Mouse (Mus musculus) frontal cortex, postnatal 25 days (tissue): Measurements from ENCODE around the gene Med8.

ENCODE experiments used
- DNase-seq, 2 experiments: peaks; one replicate each; pipeline ENCODE4 v3.0.0; 2022; ENCODE audit warnings: low spot score in 2 of 2

The Med8 gene

DNA sequence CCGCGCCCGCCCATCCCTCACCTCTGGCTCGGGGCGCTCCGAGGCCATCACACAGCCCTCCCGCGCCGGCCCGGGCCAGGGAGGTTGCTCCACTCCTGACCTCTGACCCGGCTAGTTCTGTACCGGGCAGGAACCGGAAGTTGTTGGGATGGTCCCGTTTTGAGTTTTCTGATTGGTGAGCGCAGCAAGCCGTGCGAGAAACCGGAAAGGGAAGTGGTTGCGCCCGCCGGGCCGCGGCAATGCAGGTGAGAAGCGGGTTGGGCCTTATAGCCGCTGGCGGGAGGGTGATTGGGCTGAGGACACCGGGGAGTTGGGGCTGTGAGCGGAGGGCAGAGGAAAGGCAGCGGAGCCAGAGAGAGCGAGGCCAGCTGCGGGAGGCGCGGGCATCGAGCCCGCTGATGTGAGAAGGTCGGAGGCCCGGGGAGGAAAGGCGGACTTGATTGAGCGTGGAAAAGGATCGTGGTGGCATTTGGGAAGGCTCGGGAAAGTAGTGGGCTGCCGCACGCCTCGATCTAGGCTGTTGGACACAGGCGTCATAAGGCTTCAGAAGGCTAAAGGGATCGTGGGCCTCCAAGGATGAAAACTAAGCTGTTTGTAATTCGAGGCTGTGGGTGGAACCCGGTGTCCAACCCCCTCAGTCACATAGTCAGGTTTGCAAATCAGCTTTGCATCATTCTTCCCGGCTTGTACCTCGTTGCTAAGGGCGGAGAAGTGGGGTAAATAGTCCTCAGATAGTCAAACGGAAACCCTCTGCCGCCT is at the start of gene Med8, which contains the start of gene Szt2:
Gene Med8, plus strand, starts transcription at position 196 of the 759 bp plus-strand sequence.
Gene Szt2, minus strand, starts transcription at position 132 of the 759 bp plus-strand sequence.
- peak; percentile 75 to 82 for DNase-seq

DNA sequence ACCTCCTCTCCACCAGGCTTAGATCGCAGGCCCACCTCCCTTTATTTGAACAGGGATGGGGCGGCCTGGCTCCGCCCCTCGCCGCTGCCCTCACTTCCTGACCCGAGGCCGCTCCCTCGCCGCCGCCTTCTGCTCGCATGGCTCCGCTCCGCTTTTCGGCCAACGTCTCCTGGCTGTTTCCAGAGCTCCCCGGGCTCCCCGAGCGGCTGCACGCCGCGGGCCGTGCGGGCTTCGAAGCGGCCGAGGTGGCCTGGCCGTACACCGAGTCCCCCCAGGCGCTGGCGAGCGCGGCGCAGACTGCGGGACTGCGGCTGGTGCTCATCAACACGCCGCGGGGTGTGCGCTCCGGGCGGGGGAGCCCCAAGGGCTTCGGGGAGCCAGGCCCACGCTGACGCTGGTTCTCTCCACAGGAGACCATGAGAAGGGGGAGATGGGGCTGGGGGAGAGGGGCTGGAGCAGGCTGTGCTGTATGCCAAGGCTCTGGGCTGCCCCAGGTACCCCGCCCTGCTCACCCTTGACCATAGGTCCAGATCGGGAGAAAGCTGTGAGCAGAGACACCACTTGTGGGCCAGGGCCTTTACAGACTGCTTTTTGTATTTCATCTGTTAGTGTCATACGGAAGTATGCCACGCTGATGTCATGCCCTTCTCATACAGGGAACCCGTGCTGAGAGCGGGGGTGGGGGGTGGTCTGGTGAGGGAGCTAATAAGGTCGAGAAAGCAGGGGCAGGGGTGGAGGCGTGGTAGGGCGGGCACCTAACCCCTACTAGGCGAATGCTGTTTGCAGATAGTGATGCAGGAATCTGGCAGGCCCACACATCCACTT is 49.0 kb upstream of the Med8 start:
- peak; percentile 39 to 49 for DNase-seq

DNA sequence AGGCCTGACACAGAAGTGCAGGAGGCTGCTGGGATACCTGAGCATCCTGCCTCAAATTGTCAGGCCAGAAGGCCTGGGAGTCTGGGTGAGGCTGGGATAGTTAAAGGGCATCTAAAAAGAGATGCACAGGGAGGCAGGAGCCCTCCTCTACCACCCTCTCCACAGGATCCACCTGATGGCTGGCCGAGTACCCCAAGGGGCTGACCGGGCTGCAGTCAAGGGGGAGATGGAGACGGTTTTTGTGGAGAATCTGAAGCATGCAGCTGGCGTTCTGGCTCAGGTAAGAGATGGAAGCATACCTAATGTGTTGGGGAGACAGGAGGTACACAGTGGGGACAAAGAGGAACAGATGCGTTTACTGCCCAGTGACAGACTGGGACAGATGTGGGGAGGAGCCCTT is 47.7 kb upstream of the Med8 start:
- DNase-seq: no peak

DNA sequence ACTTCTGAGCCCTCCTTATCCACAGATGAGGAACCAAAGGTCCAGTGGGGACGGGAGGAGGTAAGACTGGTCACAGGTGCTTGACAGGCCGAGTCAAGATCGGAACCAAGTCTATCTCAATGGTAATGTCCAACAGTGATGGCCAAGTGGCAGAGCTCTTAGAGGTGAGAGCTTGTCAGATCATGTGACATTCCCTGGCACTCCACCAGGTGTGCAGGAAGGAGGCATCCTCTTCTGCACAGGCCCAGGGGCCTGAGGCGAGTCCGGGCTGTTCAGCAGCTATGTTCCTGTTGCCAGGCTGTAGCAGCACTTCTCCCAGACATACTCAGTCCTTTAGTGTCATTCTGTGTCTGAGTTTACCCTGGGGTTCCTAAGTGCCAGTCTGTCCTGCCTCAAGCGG is 46.3 kb upstream of the Med8 start:
- no peak for DNase-seq

DNA sequence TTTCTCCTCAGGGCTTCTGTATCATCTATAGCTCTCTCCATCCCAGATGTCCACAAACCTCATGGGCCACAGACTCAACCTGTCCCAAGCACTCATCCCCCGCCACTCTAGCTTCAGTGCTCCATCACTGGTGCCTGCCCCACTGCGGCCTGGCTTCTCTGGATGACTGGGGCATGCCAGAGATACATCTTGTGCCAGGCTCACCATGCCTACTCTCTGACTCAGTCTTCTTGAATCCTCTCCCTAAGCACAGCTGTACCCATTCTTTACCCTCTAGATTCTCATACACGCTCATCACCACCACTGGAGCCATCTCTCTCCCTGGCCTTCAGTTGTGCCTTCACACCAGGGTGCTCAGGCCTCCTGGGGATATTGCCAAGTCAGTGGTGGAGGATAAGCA is 45.2 kb upstream of the Med8 start:
- DNase-seq: no peak

DNA sequence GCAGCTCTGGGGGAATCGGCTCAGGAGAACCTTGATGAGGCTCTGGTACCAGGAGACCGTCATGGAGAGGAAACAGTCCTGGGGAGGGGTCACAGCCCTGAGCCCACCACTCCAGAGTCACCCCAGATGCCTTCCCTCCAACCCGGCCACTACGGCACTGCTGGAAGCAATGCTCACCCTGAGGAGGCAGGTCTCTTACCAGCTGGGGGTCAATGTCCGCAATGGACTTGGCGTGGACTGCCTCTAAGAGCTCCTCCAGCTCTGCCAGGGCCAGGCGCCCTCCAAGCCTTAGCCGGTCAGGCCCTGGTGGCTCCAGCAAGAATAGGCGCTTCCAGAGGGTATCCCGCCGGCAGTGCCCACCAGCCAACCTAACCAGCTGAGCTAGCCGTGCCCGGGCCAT is 44.5 kb upstream of the Med8 start:
- no peak for DNase-seq

DNA sequence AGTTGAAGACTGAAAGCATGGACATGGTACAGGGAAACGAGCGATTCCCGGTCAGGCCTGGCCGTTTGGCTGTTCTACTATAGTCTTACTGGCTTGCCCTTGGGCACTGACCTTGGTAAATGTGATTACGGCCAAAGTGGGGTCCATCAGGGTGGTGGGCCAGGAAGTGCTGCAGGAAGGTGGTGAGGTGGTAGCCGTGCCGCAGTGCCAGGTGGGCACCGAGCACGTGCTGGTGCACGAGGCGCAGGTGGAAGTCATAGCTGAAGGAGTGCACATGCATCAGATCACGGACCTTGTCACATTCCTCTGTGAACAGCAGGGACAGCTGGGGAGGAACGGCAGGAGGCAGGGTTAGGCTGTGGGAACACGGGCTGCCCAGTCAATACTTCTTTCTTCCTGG is 43.1 kb upstream of the Med8 start:
- DNase-seq: no peak

DNA sequence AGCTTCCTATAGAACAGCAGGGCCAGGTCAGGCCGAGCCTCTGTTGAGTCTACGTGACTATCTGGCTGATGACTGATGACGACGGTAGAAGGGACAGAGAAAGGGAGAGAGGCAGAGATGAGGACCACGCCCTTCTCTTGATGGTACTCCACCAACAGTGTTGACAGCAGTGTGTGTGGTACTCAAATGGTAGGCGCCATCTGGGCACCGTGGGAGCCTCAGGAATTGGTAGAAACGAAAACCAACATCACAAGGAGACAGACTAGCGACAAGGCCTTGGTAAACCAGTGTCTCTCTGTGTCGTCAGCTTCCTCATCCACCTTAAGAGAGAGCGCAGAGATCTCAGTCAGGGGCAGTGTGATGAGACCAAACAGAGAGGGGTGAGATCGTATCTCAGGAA is 41.6 kb upstream of the Med8 start:
- no peak for DNase-seq

DNA sequence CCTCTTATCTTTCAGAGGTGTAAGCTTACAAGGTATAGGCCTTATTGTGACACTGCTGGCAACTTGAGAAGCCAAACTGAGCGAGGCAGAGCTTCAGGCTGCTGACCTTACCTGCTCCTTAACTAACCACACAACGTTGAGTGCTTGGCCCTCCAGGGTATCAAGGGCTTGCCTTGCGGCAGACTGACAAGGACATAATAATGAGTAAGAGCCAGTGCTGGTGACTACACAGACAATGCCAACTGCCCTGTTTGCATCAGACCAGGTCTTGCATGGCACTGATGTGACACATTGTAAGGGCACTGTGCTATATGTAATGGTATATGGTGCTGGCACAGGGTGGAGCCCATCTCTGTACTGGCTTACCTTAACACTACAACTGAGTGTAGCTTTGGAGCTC is 40.5 kb upstream of the Med8 start:
- no peak for DNase-seq

DNA sequence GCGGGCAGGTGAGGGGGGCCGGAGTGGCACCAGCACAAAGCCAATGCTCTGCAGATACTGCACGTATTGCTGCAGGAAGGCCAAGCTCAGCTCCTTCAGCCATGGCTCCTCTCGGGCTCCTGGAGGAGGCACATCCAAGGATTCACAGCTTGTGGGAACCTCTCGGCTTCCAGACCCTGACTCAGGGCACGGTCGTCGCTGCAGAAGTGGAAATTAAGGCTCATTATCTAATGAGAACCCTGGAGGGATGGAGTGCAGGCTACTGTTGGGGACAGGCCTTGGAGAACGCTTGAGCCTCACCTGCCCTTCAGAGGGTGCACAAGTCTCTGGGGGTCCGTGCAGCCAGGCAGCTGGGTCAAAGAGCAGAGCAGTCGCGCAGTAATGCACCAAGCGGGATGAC is 37.3 kb upstream of the Med8 start:
- no peak for DNase-seq

DNA sequence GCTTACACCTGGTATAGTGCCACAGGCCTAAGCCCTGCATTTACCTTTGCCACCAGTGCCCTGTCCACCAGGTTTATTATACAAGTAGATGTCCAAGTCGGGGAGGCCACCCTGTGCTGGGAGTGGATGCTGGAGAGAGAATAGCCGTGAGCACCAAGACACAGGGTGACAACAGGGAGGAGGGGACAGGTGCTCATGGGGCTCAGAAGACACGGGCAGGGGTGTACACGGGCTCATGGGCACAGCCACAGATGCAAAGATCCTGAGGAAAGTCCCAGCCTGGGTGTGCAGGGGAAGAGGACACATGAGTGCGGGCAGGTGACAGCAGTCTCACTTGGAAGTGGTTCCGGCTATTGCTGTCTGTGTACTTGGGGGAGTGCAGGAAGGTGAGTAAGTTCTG is 33.1 kb upstream of the Med8 start:
- no peak for DNase-seq

DNA sequence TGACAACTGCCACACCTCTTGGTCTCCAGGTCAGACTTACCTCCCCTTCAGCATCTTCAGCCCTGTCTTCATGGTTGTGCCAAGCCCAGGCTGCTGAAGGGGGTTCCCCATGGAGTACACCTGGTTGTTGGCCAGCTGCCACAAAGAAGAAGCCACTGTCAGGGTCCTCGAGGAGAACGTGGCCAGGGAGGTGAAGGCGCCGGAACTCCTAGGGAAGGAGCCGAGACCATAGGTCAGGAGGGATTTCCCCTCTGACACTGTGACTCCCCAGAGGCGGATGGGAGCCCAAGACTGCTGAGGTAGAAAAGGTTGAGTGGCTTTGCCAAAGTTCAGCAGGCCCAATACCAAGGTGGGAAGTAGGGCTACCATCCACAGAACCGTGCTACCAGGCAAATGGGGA is 25.9 kb upstream of the Med8 start:
- DNase-seq: no peak

DNA sequence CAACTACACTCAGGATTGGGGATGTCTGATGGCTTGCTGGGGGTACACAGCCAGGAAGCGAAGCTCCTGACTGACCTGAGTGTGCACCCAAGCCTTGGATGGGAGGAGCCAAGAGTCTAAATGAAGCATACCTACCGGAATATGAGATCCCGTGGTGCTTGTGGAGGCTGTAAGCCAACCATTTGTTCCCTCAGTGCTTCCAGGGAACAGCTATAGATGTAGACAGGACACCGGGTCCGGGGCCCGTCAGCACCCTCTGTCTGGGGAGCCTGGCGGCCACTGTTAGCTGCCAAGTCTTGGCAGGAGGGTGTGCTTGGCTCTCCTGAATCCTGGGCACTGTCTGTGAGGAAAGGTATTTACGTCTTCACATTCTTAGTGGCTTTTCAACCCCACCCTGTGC is 21.8 kb upstream of the Med8 start:
- no peak for DNase-seq

DNA sequence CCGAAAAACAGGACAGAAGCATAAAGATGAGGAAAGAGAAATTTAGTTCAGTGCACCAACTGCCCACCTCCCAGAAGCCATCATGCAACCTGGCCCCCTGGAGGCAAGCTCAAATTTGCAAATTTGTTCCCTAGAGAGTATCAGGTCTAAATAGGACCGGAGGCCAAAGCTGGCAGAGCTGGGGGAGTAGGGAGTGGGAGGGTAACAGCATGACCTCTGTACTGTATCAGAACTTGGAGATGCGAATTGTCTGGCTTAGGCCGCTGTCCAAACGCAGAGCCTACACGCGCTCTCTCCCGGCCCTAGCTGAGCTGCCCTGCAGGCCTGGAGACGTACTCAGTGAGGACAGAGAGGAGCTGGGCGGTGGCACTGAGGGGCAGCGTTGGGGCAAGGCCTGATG is 19.0 kb upstream of the Med8 start:
- DNase-seq: no peak

DNA sequence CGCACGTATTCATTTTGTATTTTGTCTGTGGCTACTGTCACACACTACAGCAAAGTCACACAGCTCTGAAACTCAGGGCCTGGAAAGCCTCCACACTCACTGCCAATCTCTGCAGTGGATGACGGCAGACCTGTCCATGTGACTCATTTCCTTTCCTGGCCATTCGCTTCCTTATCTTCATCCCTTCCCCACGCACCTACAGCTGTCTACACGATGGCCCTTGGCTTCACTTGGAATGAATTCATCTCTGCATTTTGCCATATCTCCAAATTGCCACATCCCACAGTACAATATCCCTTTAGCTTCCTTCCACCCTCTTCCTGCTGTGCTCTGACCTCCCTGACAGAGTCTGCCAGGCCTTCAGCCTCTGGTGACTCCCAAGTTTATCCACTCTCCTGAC is 14.6 kb upstream of the Med8 start:
- DNase-seq: no peak

DNA sequence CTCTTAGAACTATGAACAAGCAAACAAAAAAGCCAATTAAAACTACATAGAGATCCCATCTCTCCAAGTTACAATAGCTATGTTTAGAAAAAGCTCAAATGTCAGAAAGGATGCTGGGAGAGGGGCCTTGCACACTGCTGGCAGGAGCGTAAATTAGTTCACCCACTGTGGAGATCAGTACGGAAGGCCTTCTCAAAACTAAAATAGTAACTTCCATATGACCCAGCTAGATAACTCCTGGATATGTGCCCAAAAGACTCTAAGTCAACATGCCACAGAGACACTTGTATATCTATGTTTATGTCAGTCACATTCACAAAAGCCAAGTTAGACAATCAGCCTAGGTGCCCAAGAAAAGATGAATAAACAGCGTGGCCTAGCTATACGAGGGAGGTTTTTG is 13.8 kb upstream of the Med8 start:
- DNase-seq: no peak

DNA sequence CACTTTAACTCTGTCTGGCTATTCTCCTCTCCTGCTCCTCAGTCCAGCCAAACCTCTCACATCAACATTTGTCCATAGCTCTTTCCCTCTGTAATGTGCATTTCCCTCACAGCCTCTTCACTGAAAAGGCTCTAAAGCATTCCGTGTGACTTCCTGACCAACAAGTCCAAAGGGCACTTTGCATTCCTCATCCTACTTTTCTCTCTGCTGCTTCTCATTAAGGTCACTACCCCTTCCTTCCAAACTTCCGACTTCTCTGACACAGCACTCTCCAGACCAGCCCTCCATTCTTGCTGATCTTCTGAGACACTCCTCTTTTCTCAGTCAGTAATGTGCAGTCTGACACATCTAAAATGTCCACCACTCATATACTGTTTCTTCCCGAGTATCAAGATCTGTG is 12.7 kb upstream of the Med8 start:
- DNase-seq: no peak

DNA sequence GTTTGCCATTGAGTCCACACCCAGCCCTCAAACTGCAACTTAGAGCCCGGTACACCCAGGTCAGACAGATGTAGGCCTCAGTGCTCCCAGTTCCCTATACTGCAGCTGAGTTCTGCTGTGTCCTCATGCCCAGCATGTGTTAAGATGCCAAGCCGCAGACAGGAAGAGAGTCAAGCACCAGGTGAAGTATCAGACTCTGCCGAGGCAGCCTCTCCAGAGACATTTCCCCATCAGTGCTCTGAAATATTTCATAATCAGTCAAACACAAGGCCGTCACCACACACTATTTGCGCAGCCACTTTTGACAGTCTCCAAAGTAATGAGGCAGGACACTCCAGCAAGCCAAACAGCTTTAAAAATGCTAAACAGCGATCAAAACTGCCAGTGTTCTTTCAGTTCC is 10.7 kb upstream of the Med8 start:
- DNase-seq: no peak

DNA sequence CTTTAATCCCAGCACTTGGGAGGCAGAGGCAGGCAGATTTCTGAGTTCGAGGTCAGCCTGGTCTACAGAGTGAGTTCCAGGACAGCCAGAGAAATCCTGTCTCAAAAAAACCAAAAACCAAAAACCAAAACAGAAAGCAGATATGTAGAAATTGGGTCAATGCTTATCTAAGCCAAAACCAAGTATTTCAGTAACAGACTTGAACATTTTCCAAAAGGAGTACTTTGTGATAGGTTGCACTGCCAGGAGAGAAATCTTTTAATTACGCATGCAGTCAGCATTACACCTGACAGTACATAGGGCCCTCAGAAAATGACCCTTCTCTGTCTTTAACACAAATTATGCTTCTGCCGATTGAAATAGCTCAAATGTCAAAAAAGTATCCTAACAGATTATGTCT is 7.7 kb upstream of the Med8 start:
- DNase-seq: no peak

DNA sequence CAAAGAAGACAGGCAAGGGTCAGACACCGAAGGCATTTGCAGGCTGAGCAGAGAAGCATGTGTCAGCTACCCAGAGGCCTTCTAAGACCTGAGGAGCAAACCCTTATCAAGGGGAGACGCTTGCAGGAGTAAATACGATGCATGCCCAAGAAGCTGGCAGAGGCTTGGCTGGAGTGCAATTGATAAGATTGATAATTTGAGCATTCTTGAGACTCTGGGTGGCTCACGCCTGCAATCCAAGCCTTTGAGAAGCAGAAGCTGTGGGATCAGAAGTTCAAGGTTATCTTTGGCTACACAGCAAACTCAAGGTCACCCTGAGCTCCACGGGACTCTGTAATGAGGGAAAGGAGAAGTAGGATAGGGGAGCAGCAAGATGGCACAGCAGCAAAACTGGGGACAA is 7.2 kb upstream of the Med8 start:
- no peak for DNase-seq

DNA sequence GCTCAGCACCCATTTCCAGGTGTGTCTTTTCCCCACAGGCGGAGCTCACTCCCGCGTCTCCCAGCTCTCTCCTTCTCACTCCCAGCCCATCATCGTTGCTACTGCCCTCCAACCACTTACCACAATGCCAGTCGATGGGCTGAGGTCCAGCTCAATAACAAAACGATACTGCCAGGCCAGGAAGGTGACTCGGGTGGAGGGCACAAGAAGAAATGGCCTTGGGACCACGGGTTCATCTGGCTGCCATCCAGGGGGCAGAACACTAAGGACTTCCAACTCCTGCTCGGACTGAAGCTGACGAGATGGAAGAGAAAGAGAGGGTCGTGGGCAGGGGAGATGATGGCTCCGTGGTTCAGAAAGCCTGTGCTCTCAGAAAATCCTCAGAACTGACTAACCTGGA is 6.4 kb upstream of the Med8 start:
- DNase-seq: no peak

DNA sequence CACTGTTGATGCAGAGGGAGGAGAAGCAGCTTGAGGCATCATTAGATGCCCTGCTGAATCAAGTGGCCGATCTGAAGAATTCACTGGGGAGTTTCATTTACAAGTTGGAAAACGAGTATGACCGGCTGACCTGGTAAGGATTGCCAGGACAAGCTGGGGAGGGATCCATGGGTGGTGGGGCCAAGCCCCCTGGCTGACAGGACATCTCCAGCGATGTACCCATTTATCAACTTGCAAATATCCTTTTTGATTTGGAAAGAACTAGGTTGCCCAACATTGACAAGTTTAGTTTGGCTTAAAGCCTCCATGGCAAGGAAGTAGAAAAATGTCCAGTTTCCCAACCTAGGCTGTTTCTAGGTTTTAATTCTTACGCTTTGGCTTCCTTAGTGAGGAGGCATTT is 1.7 kb downstream of the Med8 start:
- no peak for DNase-seq

DNA sequence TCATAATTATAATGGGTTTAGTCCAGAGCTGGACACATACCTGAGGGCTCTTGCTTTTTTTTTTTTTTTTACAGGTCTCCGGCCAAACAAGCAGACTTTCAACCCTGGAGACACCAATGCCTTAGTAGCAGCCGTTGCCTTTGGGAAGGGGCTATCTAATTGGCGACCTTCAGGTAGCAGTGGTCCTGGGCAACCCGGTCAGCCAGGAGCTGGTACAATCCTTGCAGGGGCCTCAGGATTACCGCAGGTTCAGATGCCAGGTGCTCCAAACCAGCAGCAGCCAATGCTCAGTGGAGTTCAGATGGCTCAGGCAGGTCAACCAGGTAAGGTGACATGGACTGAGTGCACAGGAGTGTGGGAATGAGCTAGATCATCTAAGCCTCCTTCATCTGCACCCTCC is 4.4 kb downstream of the Med8 start:
- DNase-seq: no peak
